Mouse (Mus musculus) C2C12 (cell line): ENCODE measurements around the gene Tnfrsf12a.

ENCODE experiments used
- CEBPB ChIP-seq: IDR thresholded peaks from one replicate; pipeline ENCODE4 v1.6.1; 2011; ENCODE audit warnings: low read depth, mild to moderate bottlenecking, control low read depth, moderate library complexity
- CTCF ChIP-seq: IDR thresholded peaks from one replicate; pipeline ENCODE4 v1.5.1; 2011; ENCODE audit not compliant: control insufficient read depth, insufficient read depth, insufficient read length
- MAX ChIP-seq: IDR thresholded peaks from one replicate; pipeline ENCODE4 v1.6.1; 2011; ENCODE audit warnings: mild to moderate bottlenecking, control low read depth
- MYOG ChIP-seq: IDR thresholded peaks from one replicate; pipeline ENCODE4 v1.6.1; 2011; ENCODE audit not compliant: control insufficient read depth, insufficient read length; ENCODE audit errors: extremely low read depth
- USF1 ChIP-seq: IDR thresholded peaks from one replicate; pipeline ENCODE4 v1.6.1; 2011; ENCODE audit warnings: low read depth, mild to moderate bottlenecking, control low read depth, moderate library complexity

DNA sequence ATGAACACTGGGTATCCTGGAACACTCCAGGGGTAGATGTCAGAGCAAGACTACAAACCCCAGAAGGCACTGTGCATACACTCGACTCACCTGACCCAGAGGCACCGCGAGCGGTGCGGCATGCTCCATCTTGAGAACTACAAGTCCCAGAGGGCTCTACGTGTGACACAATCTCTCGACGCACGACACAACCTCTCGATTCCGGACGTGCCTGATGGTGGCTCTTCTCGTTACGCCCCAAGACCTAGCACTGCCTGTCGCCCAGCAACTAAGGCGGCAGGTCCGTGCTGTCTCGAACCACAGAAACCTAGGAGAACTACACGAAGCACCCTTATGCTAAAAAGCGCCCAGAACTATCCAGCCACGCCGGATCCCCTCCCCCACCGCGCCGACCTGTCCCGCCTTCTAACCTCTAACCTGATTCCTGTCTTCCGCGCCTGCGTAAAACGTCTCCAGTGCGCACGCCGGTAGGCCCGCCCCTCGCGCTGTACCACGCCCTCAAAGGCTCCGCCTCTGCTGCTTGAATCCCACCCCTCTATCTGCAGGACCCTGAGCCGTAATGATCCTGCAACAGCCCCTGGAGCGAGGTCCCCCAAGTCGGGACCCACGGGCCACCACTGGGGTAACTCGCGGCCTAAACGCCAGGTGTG lies 3.7 kb downstream of the Tnfrsf12a start, which contains the start of the genes Hcfc1r1 and Thoc6:
- TF ChIP-seq CTCF (no peak), MYOG (no peak), MAX (no peak), CEBPB (peak; percentile 35), USF1 (peak; percentile 52)
